Mouse (Mus musculus) brown adipose tissue, adult 24 weeks (tissue): ENCODE results near the gene Slamf1. TPM values are rescaled to one million over a fixed set of nuclear protein-coding genes. Genes with fewer than 3 reads are reported as not detected.
A peak's percentile ranks its signal among the peaks of the same experiment; 100 is the strongest.

Experiments used
- H3K27ac ChIP-seq: fragments of 200-500 bp; replicated peaks from 2 replicates; pipeline ENCODE4 v1.5.1; 2012; ENCODE audit warnings: low read depth, mild to moderate bottlenecking, low read length
- H3K4me1 ChIP-seq: fragments of 200-500 bp; 2 replicates; pipeline ENCODE4 v1.6.1; 2012; ENCODE audit warnings: low read length, mixed read lengths; ENCODE audit not compliant: control insufficient read depth, insufficient read depth, insufficient read length
- H3K4me3 ChIP-seq: fragments of 200-500 bp; 2 replicates; pipeline ENCODE4 v1.5.1; 2012; ENCODE audit warnings: low read depth, mild to moderate bottlenecking, low read length, moderate library complexity; ENCODE audit not compliant: insufficient read depth
- polyA plus RNA-seq: library from polyadenylated mRNA; stranded (reverse); fragments of >200 nt; gene quantifications from 2 replicates; pipeline ENCODE4 v1.2.4, GENCODE M21; 2012; ENCODE audit not compliant: missing spikeins, insufficient read depth, insufficient read length

The Slamf1 gene
- polyA plus RNA-seq, 1 experiment, result not detected

DNA sequence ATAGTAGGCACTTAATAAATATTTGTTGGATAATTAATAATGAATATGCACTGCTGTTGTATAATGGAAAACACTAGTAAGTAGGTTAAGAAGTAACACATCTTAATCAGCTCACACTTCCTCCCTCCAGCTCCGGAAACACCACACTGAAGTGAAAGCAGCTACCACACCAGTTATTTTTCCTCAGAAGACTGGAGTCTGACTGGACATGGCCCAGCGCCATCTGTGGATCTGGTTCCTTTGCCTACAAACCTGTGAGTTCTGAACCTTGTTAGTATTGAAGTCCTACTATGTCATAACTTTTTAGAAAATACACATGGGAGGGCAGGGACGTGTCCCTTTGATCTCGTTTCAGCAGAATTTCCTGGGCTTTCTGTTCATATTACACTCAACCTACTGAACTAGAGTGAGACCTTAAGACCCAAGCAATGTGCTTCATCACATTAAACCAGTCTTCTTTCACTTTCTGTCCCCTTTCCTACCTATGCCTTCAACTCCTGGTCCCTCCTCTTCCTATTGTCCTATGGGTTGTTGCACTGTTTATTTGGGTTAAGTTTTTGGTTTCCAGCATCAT lies 73.6 kb downstream of the Slamf1 start:
- Histone ChIP-seq H3K27ac (peak overlapping the region; percentile 64; the same call in 1 of the 2 replicates), H3K4me3 (peak overlapping the region; percentile 21; the same call in 1 of the 2 replicates), H3K4me1 (no peaks in the 10 kb centered on the region)

DNA sequence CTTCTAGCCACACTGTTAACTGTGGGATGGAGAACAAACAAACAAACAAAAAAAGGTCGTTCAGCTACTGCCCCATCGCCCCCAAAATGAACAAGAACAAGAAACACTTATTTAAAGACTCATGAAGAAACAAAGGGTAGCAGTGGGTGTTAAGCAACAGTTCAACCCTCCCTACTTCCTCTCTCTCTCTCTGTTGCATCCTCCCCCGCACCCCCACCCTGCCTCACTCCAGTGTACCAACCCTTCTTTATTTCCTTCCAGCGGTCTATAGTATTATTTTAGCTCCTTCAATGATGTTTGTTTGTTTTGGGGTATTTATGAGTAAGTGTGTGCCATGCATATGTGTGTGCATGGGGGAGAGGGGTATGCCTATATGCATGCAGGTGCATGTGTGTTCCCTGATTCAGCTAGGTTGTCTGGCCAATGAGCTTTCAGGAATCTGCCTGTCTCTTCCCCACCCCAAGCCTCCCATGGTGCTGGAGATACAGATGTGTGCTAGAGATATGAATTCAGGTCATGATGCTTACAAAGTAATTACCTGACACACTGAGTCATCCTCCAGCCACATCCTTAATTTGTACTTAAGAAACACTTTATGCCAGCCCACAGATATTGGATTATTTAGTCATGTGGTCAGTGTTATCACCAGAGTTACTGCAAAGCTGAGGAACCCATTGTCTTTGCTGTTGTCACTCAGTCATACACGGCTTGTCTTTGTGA lies 78.3 kb downstream of the Slamf1 start:
- H3K4me1 ChIP-seq, result no peaks in the 10 kb centered on the region
- H3K27ac ChIP-seq, result peak overlapping the region; percentile 60
- H3K4me3 ChIP-seq, result no peak overlapping the region

DNA sequence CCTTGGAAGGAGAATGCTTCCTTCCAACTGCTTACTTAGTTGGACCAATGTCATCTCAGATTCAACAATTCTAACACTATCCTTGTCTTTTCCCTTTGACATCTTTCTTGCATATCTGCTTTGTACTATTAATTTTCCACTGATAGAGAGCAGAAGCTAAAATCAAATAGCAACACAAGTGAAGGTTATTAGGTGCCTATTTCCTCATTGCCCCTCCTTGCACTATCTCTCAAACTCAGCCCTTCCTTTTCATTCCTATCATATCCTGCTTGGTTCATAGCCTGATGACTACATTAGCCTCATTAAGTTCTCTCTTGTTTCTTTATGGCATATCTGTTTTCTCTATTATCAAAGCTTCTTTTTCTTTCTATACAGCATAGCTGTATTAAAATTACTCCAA lies 81.3 kb downstream of the Slamf1 start:
- Histone ChIP-seq H3K4me1 (no peaks in the 10 kb centered on the region), H3K4me3 (no peak overlapping the region), H3K27ac (no peak overlapping the region)

DNA sequence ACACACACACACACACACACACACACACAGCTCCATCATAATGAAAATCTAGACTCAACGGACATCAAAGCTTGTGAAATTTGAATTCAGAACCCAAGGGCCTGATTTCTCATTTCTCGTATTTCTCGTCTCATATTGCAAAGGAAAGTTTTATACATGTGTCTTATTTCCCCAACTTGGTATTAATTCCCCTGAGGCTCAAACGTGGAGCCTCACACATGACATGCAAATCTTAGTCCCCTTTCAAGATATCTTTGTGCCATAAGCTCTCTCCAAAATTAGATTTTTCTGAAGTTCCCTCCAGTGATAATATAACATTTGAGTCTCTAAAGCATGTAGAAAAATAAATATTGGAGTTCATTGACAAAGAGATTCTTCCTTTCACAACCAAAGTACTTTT lies 81.8 kb downstream of the Slamf1 start:
- Histone ChIP-seq H3K27ac (no peak overlapping the region), H3K4me3 (no peak overlapping the region), H3K4me1 (no peaks in the 10 kb centered on the region)

DNA sequence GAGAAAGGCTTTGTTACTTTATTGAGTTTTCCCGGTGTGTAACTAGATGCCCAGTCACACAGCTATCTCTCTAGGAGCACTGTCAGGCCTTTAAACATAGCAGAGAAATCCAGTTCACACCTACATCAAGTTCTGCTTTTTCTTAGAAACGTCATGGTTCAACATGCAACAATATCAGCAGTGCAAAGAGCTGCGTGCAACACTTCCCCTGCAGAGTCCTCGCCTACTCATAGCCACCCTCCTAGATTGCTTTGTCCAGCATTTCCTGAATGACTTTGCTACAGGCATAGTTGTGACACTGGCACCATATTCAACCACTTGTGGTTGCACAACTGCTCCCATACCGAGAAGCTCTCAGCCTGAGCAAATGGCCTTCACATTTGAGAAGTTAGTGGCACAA lies 82.5 kb downstream of the Slamf1 start:
- Histone ChIP-seq H3K4me3 (no peak overlapping the region), H3K4me1 (no peaks in the 10 kb centered on the region), H3K27ac (no peak overlapping the region)

Other genes with a start within 250 kb of the Slamf1 start
- not detected in 2 replicates for gene Itln1, start 231.8 kb upstream of the Slamf1 start, polyA plus RNA-seq
- not detected in 2 replicates for gene Cd244a, start 207.9 kb upstream of the Slamf1 start, polyA plus RNA-seq
- gene Ly9, start 159.7 kb upstream of the Slamf1 start, polyA plus RNA-seq, result 0.95 TPM in 1 of 2 replicates, not detected in the other
- gene Slamf7, start 114.1 kb upstream of the Slamf1 start, polyA plus RNA-seq, result 1.0 and 1.6 TPM in 2 replicates
- gene Cd48, start 85.1 kb upstream of the Slamf1 start, polyA plus RNA-seq, result 4.8 and 7.1 TPM in 2 replicates
- 4.0 and 4.7 TPM in 2 replicates for gene Cd84, start 72.6 kb downstream of the Slamf1 start, polyA plus RNA-seq
- 0.40 TPM in 1 of 2 replicates, not detected in the other for gene Gm10521, start 128.5 kb downstream of the Slamf1 start, polyA plus RNA-seq
- not detected in 2 replicates for gene Slamf6, start 150.4 kb downstream of the Slamf1 start, polyA plus RNA-seq